Comparison of ENCODE assay signal across 8 mouse cellular contexts in genomic region chr7:3423430-3423829, GRCm38 (mm10). TPM values are rescaled to one million over a fixed set of nuclear protein-coding genes. Genes with fewer than 3 reads are reported as not detected.
DNase-seq lines count a peak whose midpoint lies in the region; ATAC-seq and TF ChIP-seq lines count a peak whose summit lies in the region.

No protein-coding gene starts in this region.

- peak; percentile 23 to 30 for DNase-seq in cerebellum, postnatal 10 days
- DNase-seq in cerebellum, adult 9-10 months: no peak
- DNase-seq in gastrocnemius, adult 2 months: peak; percentile 84
- no peak for DNase-seq in kidney, postnatal 10 days
- no peak for DNase-seq in lung, adult 2 months

- H3K4me1 ChIP-seq in ES-Bruce4 (ENCODE audit: control insufficient read depth, insufficient read depth, low read length): no peaks in the 10 kb centered on the region
- peaks cover 9% of the 10 kb centered on the region for H3K4me1 ChIP-seq in limb, embryonic 15.5 days
- no peaks in the 10 kb centered on the region for H3K4me1 ChIP-seq in lung, adult 2 months (ENCODE audit: control insufficient read depth, insufficient read depth, low read length)

- H3K9me3 ChIP-seq in ES-Bruce4 (replicated peaks; ENCODE audit: control insufficient read depth, insufficient read depth, low read length, poor library complexity, severe bottlenecking): no peaks in the 10 kb centered on the region
- H3K9me3 ChIP-seq in limb, embryonic 15.5 days: no peaks in the 10 kb centered on the region

- WGBS in limb, embryonic 15.5 days: 2% methylated on average over 30 of the region's 30 CpGs
- 4% methylated on average over 30 of the region's 30 CpGs for WGBS in lung, adult 2 months

- H3K4me2 ChIP-seq in limb, embryonic 15.5 days: peak overlapping the region; percentile 34; the same call in 1 of the 2 replicates

- H3K27ac ChIP-seq in ES-Bruce4 (ENCODE audit: insufficient read depth, low read length): peak overlapping the region; percentile 45; the same call in 1 of the 2 replicates
- peak overlapping the region; percentile 95 for H3K27ac ChIP-seq in gastrocnemius, adult 2 months
- H3K27ac ChIP-seq in limb, embryonic 15.5 days: no peak overlapping the region; the same call in 1 of the 2 replicates

- H3K9ac ChIP-seq in ES-Bruce4 (ENCODE audit: low read depth, poor library complexity, severe bottlenecking): peak overlapping the region; percentile 89
- H3K9ac ChIP-seq in limb, embryonic 15.5 days: 0 out of 2 replicates have a peak overlapping the region, but pooled peaks have one; percentile 2

- H3K36me3 ChIP-seq in ES-Bruce4 (ENCODE audit: control insufficient read depth, insufficient read depth, low read length, poor library complexity, severe bottlenecking): no peaks in the 10 kb centered on the region
- no peaks in the 10 kb centered on the region for H3K36me3 ChIP-seq in limb, embryonic 15.5 days

- H3K4me3 ChIP-seq in ES-Bruce4 (ENCODE audit: low read depth, low read length): peak overlapping the region; percentile 71
- peak overlapping the region; percentile 75 for H3K4me3 ChIP-seq in gastrocnemius, adult 2 months
- peak overlapping the region; percentile 23 for H3K4me3 ChIP-seq in limb, embryonic 15.5 days
- H3K4me3 ChIP-seq in lung, adult 2 months (replicated peaks; ENCODE audit: extremely low read depth, low read depth, low read length): no peak overlapping the region

- intact Hi-C loops in gastrocnemius, adult 2 months (cut with DNase I): no loop called here

- H3K27me3 ChIP-seq in ES-Bruce4 (ENCODE audit: control insufficient read depth, insufficient read depth, low read length, poor library complexity, severe bottlenecking): no peaks in the 10 kb centered on the region
- peaks cover 59% of the 10 kb centered on the region for H3K27me3 ChIP-seq in limb, embryonic 15.5 days

- no peak for TF ChIP-seq POLR2A in ES-Bruce4 (IDR thresholded peaks at IDR 0.05; ENCODE audit: insufficient read depth, low read length)
- no peak for TF ChIP-seq POLR2A in lung, adult 2 months (IDR thresholded peaks at IDR 0.05; ENCODE audit: borderline replicate concordance, extremely low read depth, low read depth, low read length)

- peak; percentile 66 for TF ChIP-seq EP300 in ES-Bruce4 (IDR thresholded peaks at IDR 0.05; ENCODE audit: insufficient read depth, low read depth, low read length)

- ATAC-seq in limb, embryonic 15.5 days (ENCODE audit: insufficient number of reproducible peaks, low FRiP score, low TSS enrichment, low read depth): peak; percentile 57; the same call in 1 of the 2 replicates
- ATAC-seq in erythroblast, adult 5-6 weeks (replicated peaks; ENCODE audit: low FRiP score, poor library complexity, severe bottlenecking): no peak

- no peak for TF ChIP-seq CTCF in ES-Bruce4 (IDR thresholded peaks at IDR 0.05; ENCODE audit: low read depth, low read length)
- no peak for TF ChIP-seq CTCF in gastrocnemius, adult 2 months (IDR thresholded peaks at IDR 0.05)
- TF ChIP-seq CTCF in lung, adult 2 months (IDR thresholded peaks at IDR 0.05; ENCODE audit: insufficient read depth, low read length): no peak

RNA-seq across cellular contexts. Expression of gene Cacng6, which starts 0.6 kb away (rescaled TPM):
- polyA plus RNA-seq in ES-Bruce4 (2011; ENCODE audit: insufficient read depth, insufficient read length, low read depth, missing spikeins): 16.6 and 17.6 TPM in 2 replicates
- total RNA-seq in gastrocnemius, adult 2 months (2021): 100 to 1,000 TPM; 102 to 120 TPM
- 6.7 and 15.4 TPM in 2 replicates for polyA plus RNA-seq in limb, embryonic 15.5 days (2015; fragmentation: Nextera tagmentation; extraction: Ambion mirVana)
- total RNA-seq in erythroblast, adult 5-6 weeks (2015; ENCODE audit: low replicate concordance): not detected in 2 replicates
- not detected in 2 replicates for total RNA-seq in erythroblast, adult 5-6 weeks (2017; ENCODE audit: low replicate concordance)
- 0.14 and 1.2 TPM in 2 replicates for polyA plus RNA-seq in lung, adult 2 months (2012; rRNA removed)

RNA-seq across cellular contexts. Expression of gene Cacng8, which starts 32.9 kb away (rescaled TPM):
- 5.2 and 7.6 TPM in 2 replicates for polyA plus RNA-seq in ES-Bruce4 (2011; ENCODE audit: insufficient read depth, insufficient read length, low read depth, missing spikeins)
- not detected for total RNA-seq in gastrocnemius, adult 2 months (2021)
- polyA plus RNA-seq in limb, embryonic 15.5 days (2015; fragmentation: Nextera tagmentation; extraction: Ambion mirVana): 2.4 and 2.6 TPM in 2 replicates
- not detected in 2 replicates for total RNA-seq in erythroblast, adult 5-6 weeks (2015; ENCODE audit: low replicate concordance)
- total RNA-seq in erythroblast, adult 5-6 weeks (2017; ENCODE audit: low replicate concordance): not detected in 2 replicates
- 0.37 TPM in 1 of 2 replicates, not detected in the other for polyA plus RNA-seq in lung, adult 2 months (2012; rRNA removed)

Comparison
In these comparisons a context has a peak if more than half of its experiments do, and no peak if none do; other contexts are left out.
1. DNase-seq: peak in cerebellum, postnatal 10 days (2 of 2) and gastrocnemius, adult 2 months (single experiment); none in cerebellum, adult 9-10 months (single experiment), kidney, postnatal 10 days (single experiment) and lung, adult 2 months (single experiment).